Mouse (Mus musculus) frontal cortex, adult 2 months (tissue): Measurements from ENCODE around the gene Igf2r. TPM values are rescaled to one million over a fixed set of nuclear protein-coding genes. Genes with fewer than 3 reads are reported as not detected.
A peak's percentile ranks its signal among the peaks of the same experiment; 100 is the strongest.

ENCODE experiments used
- DNase-seq, 2 experiments: peaks; one replicate each; pipeline ENCODE4 v3.0.0; 2022; ENCODE audit warnings: low spot score in 1 of 2; ENCODE audit errors: extremely low spot score in 1 of 2
- polyA plus RNA-seq: library from polyadenylated mRNA; depleted of rRNA; stranded (reverse); fragments of >200 nt; gene quantifications from 2 replicates; pipeline ENCODE4 v1.2.3, GENCODE M21; 2012; rRNA removed

Gene Igf2r
- polyA plus RNA-seq: 12.7 and 14.8 TPM in 2 replicates

DNA sequence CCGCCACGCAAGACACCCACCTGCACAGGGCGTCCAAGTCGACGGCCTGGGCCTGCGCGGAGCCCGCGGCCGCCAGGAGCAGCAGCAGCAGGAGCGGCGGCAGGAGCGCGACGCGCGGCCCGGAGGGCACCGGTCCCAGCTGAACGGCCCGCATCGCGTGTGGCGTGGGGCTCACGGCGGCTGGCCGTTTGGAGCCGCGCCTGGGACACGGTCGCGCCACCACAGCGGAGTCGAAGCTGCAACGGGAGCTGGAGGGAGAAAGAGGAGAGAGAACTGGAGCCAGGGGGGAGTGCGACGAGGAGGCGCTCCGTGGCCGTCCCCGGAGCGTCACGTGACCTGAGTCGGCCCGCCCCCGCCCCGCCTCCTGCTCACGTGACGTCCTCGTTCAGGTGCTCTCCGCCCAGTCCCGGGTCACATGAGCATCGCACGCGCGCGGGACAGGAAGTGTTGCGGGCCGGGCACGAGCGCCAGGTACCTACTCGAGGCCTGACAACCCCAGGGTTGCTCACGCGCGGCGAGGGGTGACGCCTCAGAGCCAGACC, at the start of gene Igf2r:
Gene Igf2r (minus strand): TSS at position 285 of the 542 bp plus-strand sequence.
- DNase-seq: peak; percentile 70 to 85

DNA sequence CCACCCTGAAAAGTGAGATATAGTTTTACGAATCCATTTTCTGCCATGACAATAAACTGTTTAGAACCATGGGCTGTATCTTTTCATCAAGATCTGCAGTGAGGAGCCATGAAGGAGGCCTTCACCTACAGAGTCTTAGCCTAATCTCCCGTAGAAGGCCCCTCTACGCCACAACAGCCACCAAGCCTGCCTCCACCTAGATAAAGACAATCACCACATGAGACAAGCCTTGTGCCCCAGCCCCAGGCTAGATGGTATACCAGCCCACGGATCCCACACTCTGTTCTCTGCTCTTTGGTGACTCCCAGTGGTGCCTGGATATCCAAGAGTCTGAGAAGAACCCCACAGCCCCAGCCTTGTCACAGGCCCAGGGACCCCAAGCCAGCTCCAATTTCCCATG, 46.4 kb upstream of the Igf2r start:
- DNase-seq: no peak

DNA sequence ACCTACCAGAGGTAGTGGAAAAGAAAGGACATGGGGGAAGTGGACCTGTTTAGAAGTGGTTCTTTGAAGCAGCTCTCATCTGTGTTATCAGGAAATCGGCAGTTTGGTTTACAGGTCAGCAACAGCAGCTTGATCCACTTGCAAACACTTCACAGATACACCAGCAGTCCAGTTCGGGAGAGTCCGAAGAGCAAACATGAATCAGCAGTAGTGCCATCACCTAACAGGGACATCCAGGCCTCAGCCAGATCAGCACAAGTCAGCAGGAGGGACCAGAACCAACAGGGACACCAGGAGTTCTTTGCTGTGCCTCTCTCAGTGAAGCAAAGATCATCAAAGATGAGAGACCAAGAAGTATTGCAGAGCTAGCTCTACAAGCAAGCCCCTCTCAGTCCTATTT, 45.0 kb upstream of the Igf2r start:
- no peak for DNase-seq

DNA sequence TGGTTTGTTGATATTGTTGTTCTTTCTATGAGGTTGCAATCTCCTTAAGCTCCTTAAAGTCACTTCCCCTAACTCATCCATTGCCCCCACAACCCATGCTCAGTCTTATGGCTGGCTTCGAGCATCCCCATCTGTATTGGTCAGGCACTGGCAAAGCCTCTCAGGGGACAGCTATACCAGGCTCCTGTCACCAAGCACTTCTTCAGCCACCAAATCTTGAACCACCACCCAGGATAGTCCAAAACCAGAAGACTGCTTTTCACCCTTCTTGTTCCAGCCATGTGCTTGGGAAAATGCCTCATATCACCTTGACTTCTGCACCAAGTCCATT, 41.5 kb upstream of the Igf2r start:
- no peak for DNase-seq

DNA sequence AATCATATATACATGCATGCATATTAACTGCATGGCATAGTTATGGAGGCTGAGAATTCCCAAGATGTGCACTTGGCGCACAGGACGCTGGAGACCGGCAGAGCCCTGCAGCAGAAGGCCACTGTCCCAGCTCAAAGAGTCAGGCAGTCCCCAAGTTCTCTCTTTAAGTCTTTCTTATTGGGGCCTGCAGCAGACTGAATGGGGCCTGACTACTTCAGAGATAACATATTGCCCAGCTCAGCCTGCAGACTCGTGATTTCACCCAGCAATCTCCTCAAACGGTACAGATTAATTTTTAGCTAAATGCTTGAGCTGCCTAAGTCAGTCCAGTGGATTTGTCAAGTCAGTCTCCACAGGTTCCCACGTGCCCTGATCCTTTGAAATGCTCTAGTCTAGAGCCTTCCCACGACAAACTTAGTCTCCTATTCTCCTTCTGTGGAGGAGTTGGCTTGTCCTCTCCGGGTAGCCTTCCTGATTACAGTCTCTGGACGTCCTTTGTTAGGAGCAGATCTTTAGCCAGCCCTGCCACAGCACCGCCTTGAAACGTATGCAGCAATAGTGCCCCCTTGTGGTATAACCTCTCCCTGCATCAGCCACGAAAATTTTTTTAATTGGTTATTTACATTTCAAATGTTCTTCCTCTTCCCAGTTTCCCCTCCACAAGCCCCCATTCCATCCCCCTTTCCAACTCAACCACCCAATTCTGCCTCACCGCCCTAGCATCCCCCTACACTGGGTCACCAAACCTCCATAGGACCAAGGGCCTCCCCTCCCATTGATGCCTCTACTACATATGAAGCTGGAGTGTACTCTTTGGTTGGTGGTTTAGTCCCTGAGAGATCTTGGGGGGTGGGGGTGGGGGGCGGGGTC, 40.9 kb upstream of the Igf2r start:
- DNase-seq: peak; percentile 26 to 86

DNA sequence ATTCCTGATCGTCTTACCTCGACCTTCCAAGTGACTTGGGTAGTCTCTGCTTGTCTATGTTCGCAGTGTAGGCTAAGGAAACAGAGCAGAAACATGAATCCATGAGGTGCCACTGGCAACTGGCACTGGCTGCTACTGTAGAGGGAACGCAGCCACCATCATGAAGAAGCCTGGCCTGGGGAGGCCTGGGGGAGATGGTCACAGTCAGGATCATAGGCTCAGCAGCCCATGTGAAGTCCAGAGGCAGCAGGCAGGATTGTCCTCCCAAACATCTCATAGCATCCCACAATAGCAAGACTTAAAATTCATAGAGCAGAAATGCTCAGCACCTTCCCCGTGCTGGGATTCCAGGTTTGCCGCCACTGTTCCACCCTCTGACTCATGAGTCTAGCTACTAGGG, 39.4 kb upstream of the Igf2r start:
- DNase-seq: no peak

DNA sequence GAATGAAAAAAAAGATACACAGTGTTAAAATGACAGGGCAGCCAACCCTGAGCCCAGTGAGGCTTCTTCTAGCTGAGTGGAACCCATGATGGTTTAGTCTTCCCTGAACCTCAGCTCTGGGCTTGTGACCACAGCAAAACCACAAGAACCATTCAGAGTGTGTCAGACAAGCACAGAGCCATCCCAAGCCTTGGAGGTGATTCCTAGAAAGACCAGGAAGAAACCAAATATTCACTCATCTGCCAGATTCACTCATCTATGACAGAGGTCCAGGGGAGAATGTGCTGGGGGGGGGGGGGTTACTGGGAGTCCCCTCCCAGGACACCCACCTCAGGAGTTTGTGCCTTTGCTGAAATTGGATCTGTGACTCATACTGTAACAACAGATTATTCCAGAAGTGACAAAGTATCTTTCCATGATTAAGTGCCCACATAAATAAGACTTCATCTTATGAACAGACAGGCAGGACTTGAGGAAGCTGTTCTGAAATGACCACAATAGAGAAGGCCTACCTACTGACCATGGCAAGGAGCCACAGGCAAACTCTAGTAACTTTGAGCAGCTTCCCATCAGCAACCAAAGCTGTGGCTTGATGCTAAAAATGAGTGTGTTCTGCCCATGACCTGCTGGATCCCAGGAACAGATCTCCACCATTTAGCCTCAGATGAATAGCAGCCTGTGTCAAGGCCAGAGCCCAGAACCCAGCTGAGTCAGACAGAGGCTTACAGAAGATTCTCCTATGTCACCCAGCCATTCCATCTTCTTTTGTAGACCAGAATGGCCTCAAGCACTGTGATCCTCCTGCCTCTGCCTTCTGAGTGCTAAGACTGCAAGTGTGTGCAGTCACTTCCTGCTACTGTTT, 35.4 kb upstream of the Igf2r start:
- no peak for DNase-seq

DNA sequence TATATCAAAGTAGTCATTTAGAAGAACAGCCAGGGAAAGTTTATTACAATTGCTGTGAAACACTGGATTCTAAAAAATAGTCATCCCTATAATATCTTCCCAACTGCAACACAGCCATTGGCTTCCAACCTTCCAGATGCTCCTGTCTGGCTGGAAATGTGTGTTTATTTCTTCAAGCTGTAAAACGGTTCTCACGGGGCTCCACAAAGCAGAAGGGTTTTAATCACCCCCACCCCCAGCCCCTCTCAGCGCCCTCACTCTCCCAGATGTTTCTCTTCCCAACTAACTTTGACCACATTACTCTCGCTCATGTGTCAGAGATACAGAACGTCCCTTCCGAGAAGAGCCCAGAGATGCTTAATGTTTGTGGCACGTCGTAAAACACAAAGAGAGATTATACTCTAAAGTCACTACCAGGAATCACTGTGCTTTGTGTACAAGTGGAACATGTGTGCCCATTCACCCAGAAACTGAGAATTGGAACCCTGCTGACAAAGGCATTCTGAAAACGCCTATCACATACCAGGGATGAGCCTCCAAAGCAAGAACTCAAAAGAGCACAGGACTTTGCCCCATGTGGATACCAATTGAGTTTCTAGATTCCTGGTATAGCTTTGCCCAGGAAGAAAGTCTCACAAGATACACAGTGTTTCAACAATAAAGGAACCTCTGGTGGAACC, 32.5 kb upstream of the Igf2r start:
- DNase-seq: no peak

DNA sequence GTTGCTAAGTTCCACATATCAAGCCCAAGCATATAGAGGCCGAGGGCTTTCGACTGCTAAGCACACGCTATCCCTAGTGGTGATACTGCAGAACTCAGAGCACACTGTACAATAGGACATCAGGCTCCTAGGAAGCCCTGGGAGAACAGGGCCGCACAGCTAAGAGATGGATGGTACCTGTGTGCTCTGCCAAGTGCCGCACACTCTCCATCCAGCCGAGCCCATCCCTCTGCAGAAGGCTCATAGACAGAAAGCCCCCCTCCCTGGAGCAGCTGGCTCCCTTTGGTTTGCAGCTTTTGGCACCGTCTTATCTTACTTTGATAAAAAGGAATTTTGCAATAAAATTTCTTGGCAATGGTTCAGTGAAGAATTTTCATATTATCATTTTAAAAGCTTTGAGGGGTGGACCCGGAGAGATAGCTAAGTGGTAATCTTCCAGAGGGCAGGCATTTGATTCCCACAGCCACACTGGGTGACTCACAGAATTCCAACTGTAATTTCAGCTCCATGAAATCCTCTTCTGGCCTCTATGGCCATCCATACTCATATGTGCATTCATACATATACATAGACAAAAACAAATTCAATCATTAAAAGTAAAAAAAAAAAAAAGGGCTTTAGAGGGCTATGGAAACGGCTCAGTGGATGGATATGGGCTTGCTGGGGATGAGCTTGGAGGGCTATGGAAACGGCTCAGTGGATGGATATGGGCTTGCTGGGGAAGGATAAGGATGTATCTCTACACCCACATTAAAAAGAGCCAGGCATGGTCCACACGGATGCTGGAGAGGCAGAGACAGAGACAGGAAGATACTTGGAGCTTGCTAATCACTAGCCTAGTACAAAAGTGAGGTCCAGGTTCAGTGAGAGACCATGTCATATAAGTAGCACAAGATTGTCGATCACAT, 30.2 kb upstream of the Igf2r start:
- no peak for DNase-seq

DNA sequence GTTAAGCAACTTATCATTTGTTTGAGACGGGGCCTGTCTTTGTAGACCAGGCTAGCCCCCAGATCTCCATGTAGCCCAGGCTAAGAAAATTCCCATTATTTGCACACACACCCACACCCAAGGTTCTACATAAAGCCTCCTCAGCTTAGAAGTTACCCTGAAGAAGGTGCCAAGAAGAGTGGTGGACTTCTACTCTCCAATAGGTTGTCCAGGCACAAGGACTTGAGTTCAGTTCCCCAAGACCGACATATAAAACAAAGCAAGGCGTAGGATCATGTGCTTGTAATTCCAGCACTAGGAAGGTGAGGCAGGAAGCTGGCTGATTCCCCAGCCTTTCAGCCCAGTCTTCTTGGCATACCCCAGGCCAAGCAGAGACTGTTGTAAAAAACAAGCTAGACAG, 29.1 kb upstream of the Igf2r start:
- DNase-seq: no peak

DNA sequence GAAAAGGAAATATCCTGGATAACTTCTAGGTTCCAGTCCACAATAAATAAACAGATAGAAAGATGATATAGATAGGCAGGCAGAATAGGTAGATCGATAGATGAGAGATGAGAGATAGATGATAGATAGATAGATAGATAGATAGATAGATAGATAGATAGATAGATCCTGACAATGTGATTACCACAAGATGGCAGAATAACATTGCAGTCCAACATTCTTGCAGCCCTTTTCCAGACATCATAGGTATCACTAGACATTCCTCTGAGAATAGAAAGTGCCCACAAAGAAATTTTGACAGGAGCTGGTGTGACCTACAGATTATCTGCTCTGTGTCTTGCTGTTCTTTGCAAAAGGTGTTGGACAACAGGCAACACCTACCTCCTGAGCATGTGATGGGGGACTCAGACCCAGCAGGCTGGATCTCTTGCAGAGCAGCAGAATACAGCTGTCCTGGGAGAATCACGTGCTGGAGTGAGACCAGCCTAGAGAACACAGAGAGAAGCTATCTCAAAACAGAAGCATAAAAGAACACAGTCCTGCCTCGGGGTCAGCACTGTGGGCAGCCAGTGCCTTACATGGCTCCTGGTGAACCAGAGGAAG, 28.1 kb upstream of the Igf2r start:
- DNase-seq: peak in 1 of 2 experiments; percentile 33

DNA sequence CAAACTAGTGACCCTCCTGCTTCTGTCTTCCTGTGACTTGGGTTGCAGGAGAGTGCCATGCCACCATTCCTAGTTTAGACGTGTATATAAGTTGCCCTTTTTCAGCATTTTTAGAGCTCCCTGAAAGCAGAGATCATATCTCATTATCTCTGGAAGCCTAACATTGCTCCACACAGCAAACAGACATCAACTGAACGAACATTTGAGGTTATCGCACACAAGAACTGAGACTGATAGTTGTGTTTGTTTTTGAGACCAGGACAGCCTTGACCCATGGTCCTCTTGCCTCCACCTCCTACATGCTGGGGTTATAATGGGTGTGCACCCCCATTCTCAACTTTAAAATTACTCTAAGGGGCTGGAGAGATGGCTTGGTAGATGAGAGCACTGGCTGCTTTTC, 27.2 kb upstream of the Igf2r start:
- DNase-seq: no peak

DNA sequence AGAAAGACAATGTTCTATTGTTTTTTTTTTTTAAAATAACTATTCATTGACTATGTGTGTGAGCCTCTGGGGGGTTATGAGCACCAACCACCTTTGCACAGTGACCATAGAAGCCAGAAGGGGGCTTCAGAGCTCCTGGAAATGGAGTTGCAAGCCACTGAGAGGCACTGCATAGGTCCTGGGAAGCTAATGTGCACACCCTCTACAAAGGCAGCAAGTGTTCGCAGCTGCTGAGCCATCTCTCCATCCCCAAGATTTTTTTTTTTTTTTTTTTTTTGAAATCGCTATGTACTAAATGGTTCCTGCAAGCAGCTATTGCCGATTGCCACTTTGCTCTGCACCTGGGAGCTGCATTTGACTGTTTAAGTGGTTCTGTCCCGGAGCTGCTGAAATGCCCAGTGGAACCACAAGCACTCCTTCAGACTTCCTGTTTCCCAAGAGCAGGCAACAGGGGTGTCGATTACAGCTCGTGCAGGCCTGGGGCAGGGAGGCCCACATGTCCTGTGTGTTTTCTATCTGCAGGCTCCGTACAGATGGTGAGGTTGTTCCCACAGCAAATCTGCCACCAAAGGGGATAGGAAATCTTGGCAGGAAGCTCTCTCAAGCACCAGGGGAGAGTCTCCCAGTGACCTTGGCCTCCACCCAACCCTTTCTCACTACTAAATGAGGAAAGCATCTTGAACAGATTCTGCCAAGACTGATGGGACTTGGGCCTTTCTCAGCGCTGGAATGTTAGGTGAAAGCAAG, 24.4 kb upstream of the Igf2r start:
- no peak for DNase-seq

DNA sequence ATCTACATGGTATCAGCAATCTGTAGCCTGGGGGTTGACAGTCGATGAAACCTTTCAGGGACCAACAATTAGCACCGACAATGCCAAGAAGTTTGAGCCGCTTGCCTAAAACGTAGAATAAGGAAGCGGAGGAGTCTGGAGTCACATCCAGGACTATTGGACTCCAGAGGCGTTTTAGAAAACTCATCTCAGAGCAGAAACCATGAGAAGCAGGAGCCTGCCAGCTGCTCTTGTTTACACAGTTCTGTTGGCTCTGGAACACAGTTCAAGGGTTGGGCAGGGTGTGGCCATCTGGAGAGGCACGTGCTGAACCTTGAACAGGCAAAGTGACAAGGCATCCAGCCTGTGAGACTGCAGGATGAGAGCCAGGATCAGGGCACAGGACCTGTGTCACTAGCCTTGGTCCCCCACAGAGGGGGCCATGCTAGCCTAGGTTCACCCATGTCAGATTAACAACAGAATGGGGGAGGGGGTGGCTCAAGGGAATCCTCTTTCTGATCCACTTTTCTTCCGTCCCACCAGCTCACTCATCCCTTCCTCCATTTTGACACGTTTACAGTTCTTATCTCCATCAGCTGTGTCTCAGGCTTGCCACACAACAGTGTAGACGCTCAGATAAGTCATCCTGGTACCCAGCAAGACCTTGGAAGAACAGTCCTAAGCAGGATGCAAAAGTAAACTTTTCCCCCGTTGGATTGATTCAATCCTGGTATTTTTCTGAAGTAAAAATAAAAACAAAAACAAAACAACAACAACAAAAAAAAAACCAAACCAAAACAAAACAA, 23.1 kb upstream of the Igf2r start:
- no peak for DNase-seq

DNA sequence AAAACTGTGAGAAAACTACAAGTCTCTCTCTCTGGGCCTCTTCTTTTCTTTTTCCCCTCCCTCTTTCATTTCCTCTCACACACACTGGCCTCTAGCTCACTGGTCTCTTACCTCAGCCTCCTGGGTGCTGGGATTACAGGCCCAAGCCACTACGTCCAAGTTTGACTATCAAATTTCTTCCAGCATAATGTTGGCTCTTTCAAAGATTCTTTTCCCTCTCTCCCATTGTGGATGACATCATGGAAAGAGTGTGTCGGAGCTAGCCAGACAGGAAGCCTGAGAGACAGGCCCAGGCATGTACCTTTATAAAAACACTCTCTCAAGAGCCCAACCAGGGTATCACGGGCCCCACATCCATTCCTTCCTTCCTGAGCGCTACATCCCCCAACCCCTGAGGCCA, 22.0 kb upstream of the Igf2r start:
- DNase-seq: no peak

DNA sequence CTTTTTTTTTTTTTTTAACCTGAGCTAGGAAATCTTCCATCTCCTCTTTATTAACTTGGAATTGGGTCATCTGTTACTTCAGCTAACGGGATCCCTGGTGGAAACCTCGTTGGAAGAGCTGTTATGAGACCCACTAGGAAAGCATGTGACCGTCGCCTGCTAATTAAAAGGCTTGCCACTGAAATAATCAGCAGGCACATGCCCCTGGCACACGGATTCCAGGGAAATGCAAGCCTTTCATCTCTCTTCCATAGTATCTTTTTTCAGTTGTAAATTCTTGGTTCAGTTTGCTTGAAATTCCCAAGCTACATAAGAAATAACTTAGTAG, 21.6 kb upstream of the Igf2r start:
- DNase-seq: no peak

DNA sequence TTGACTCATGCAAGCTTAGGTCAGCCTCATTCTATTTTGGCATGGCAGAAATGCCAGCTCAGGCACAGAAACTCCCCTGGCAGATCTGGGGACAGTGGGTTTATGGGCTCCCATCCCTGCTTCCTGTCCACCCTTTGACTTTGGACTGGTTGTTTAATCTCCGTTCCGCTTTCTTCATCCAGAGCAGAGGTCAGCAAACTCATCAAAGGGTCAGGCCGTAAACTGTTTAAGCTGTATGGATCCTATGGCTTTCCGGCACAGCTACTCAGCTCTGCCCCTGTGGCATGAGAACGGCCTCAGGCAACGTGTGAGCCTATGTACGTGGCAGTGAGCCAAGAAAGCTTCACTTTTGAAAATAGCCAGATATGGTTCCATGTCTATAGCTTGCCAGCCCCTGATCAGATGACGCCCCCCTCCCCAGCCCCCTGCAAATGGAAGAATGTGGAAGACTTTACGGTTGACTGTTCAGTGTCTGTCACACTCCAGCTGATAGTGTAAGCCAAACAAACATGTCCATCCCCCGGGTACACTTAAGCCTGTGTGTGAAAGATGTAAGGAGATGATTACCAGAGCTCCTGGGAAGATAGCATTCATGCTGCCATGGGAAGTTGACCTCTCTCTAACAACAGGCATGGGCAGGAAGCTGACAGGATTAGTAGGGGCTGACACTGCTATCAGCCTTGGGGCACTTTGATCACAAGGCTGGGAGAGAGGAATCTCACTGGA, 21.1 kb upstream of the Igf2r start:
- no peak for DNase-seq
